Mouse (Mus musculus) hindbrain, embryonic 11.5 days (tissue): ENCODE measurements around the gene Arhgap4. TPM values are rescaled to one million over a fixed set of nuclear protein-coding genes. Genes with fewer than 3 reads are reported as not detected.
A peak's percentile ranks its signal among the peaks of the same experiment; 100 is the strongest.

Experiments
- ATAC-seq: fragments of 200-750 bp; cut with Nextera tagmentation; 2 replicates; pipeline ENCODE4 v1.8.0; 2017; ENCODE audit warnings: mild to moderate bottlenecking, moderate TSS enrichment, moderate library complexity; ENCODE audit not compliant: low FRiP score
- DNase-seq: peaks from one replicate; pipeline ENCODE4 v3.0.0-alpha.2; 2015; ENCODE audit warnings: low spot score
- H3K27ac ChIP-seq: fragments of 300-500 bp; sonication (generic); 2 replicates; pipeline ENCODE4 v1.5.1; 2014; ENCODE audit warnings: mild to moderate bottlenecking, low read depth, low read length
- H3K27me3 ChIP-seq: fragments of 300-500 bp; sonication (generic); 2 replicates; pipeline ENCODE4 v1.6.1; 2014; ENCODE audit warnings: mild to moderate bottlenecking, low read length, moderate library complexity, mixed read lengths; ENCODE audit not compliant: control insufficient read depth, insufficient read depth
- H3K36me3 ChIP-seq: fragments of 300-500 bp; sonication (generic); 2 replicates; pipeline ENCODE4 v1.6.1; 2014; ENCODE audit warnings: mild to moderate bottlenecking, low read length, moderate library complexity, mixed read lengths; ENCODE audit not compliant: control insufficient read depth, insufficient read depth
- H3K4me1 ChIP-seq: fragments of 300-500 bp; sonication (generic); replicated peaks from 2 replicates; pipeline ENCODE4 v1.6.1; 2014; ENCODE audit warnings: low read length, mixed read lengths; ENCODE audit not compliant: control insufficient read depth, insufficient read depth
- H3K4me2 ChIP-seq: fragments of 300-500 bp; sonication (generic); replicated peaks from 2 replicates; pipeline ENCODE4 v1.6.1; 2014; ENCODE audit warnings: mild to moderate bottlenecking, low read depth, low read length
- H3K4me3 ChIP-seq: fragments of 300-500 bp; sonication (generic); 2 replicates; pipeline ENCODE4 v1.5.1; 2014; ENCODE audit warnings: low read depth, low read length
- H3K9ac ChIP-seq: fragments of 300-500 bp; sonication (generic); 2 replicates; pipeline ENCODE4 v1.6.1; 2014; ENCODE audit warnings: low read depth, low read length
- H3K9me3 ChIP-seq: fragments of 300-500 bp; sonication (generic); 2 replicates; pipeline ENCODE4 v1.6.1; 2016; ENCODE audit warnings: low read length; ENCODE audit not compliant: control insufficient read depth
- WGBS: fragments of 180-500 bp; shearing (Covaris S2); extraction: QIAGEN DNeasy Blood & Tissue Kit; methylation state at CpG from one replicate; pipeline ENCODE4 v1.1.7; 2014; 5-methylcytosine and 5-hydroxymethylcytosine counted together
- polyA plus RNA-seq: library from polyadenylated mRNA; unstranded; fragments of >200 nt; fragmentation: Nextera tagmentation; extraction: Ambion mirVana; gene quantifications from 2 replicates; pipeline ENCODE4 v1.2.1, GENCODE M21; 2014

Arhgap4 gene
- polyA plus RNA-seq, 1 experiment from 2014 or later = 0.99 TPM

- H3K4me3 ChIP-seq = no peak overlapping the region
- no peaks in the 10 kb centered on the region for H3K27me3 ChIP-seq
- no peaks in the 10 kb centered on the region for H3K4me1 ChIP-seq
- peaks cover 12% of the 10 kb centered on the region for H3K36me3 ChIP-seq
- no peak overlapping the region for H3K4me2 ChIP-seq
- ATAC-seq (no peak), DNase-seq (no peak)
- no peak overlapping the region for H3K9ac ChIP-seq
- 97% methylated on average over 6 of the region's 6 CpGs for WGBS
- H3K9me3 ChIP-seq = no peaks in the 10 kb centered on the region
- H3K27ac ChIP-seq = no peak overlapping the region
These were observed 33.3 kb upstream of the Arhgap4 start for GRCm38 (mm10) chrX:73954988-73955387.

DNA sequence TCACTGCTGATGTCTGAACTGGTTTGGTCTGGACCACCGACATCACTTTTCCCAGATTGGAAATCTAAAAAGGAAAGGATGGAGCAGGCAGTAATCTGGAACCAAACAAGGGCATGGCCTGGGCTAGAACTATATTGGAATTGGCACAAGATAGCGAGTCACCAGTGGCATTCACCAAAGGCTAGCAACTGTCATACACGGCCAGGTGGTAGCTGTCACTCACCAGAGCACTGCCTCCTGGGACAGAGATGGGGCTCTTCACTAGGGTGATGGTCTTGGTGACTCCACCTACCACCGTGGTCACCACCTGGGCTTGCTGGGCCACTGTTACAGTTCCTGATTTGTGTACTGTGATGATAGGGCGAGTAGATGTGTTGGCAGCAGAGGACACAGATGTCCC is 30.9 kb upstream of the Arhgap4 start:
- 91% methylated on average over 5 of the region's 5 CpGs for WGBS
- Histone ChIP-seq H3K4me1 (no peaks in the 10 kb centered on the region), H3K9me3 (no peaks in the 10 kb centered on the region), H3K27ac (no peak overlapping the region), H3K27me3 (no peaks in the 10 kb centered on the region), H3K36me3 (peaks cover 15% of the 10 kb centered on the region), H3K9ac (no peak overlapping the region), H3K4me3 (no peak overlapping the region), H3K4me2 (no peak overlapping the region)
- ATAC-seq (no peak), DNase-seq (no peak)

- no peak for ATAC-seq
- DNase-seq = no peak
- Histone ChIP-seq H3K4me2 (no peak overlapping the region), H3K27me3 (no peaks in the 10 kb centered on the region), H3K27ac (no peak overlapping the region), H3K4me3 (no peak overlapping the region), H3K36me3 (peaks cover 15% of the 10 kb centered on the region), H3K4me1 (no peaks in the 10 kb centered on the region), H3K9ac (no peak overlapping the region), H3K9me3 (no peaks in the 10 kb centered on the region)
- WGBS = 90% methylated on average over 10 of the region's 10 CpGs
These were observed 27.7 kb upstream of the Arhgap4 start for GRCm38 (mm10) chrX:73949341-73949740.

- Histone ChIP-seq H3K9me3 (no peaks in the 10 kb centered on the region), H3K27ac (no peak overlapping the region), H3K36me3 (peaks cover 15% of the 10 kb centered on the region), H3K9ac (no peak overlapping the region), H3K4me3 (no peak overlapping the region), H3K27me3 (no peaks in the 10 kb centered on the region), H3K4me1 (no peaks in the 10 kb centered on the region), H3K4me2 (no peak overlapping the region)
- WGBS = 27% methylated on average over 4 of the region's 4 CpGs
- ATAC-seq (peak; percentile 63; the same call in 1 of the 2 replicates), DNase-seq (peak; percentile 69)
These were observed 27.0 kb upstream of the Arhgap4 start for GRCm38 (mm10) chrX:73948647-73949046.

DNA sequence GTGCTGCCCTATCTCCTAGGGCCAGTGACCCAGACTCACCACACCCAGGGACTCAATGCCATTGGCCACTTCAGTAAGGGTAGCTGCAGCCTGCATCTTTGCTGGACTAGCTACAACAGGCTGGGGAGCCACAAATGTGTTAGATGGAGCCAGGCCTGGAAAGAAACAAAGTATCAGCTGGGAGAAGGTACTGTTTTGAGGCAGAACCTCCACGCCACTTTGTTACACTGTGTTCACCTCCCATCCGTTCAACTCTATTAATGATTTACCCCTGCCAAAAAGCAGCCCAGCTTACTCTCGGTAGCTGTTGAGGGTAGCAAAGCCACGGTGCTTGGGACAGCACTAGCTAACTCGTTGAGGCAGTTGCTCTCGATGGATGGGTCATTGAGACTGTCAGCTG is 25.2 kb upstream of the Arhgap4 start:
- no peaks in the 10 kb centered on the region for H3K4me1 ChIP-seq
- 75% methylated on average over 6 of the region's 6 CpGs for WGBS
- no peak overlapping the region for H3K4me2 ChIP-seq
- DNase-seq = no peak
- H3K36me3 ChIP-seq = peaks cover 12% of the 10 kb centered on the region
- ATAC-seq = no peak
- H3K4me3 ChIP-seq = no peak overlapping the region
- H3K27ac ChIP-seq = no peak overlapping the region
- no peaks in the 10 kb centered on the region for H3K27me3 ChIP-seq
- no peak overlapping the region for H3K9ac ChIP-seq
- H3K9me3 ChIP-seq = no peaks in the 10 kb centered on the region

GRCm38 (mm10) chrX:73942294-73942693 is 20.6 kb upstream of the Arhgap4 start:
- H3K4me1 ChIP-seq = no peaks in the 10 kb centered on the region
- 0 out of 2 replicates have a peak, but pooled peaks cover 2% of the 10 kb centered on the region for H3K36me3 ChIP-seq
- no peaks in the 10 kb centered on the region for H3K27me3 ChIP-seq
- no peaks in the 10 kb centered on the region for H3K9me3 ChIP-seq
- H3K4me2 ChIP-seq = no peak overlapping the region
- DNase-seq = no peak
- no peak for ATAC-seq
- 92% methylated on average over 2 of the region's 2 CpGs for WGBS
- no peak overlapping the region for H3K9ac ChIP-seq
- H3K27ac ChIP-seq = no peak overlapping the region
- H3K4me3 ChIP-seq = no peak overlapping the region

GRCm38 (mm10) chrX:73941860-73942259 is 20.2 kb upstream of the Arhgap4 start:
- WGBS = 93% methylated on average over 2 of the region's 2 CpGs
- H3K4me2 ChIP-seq = no peak overlapping the region
- ATAC-seq (no peak), DNase-seq (no peak)
- no peaks in the 10 kb centered on the region for H3K27me3 ChIP-seq
- H3K9ac ChIP-seq = no peak overlapping the region
- H3K4me3 ChIP-seq = no peak overlapping the region
- H3K9me3 ChIP-seq = no peaks in the 10 kb centered on the region
- no peak overlapping the region for H3K27ac ChIP-seq
- 0 out of 2 replicates have a peak, but pooled peaks cover 2% of the 10 kb centered on the region for H3K36me3 ChIP-seq
- no peaks in the 10 kb centered on the region for H3K4me1 ChIP-seq

GRCm38 (mm10) chrX:73931871-73932270 is 10.2 kb upstream of the Arhgap4 start:
- H3K4me3 ChIP-seq = no peak overlapping the region
- WGBS = 88% methylated on average over 2 of the region's 2 CpGs
- no peak overlapping the region for H3K9ac ChIP-seq
- H3K4me1 ChIP-seq = no peaks in the 10 kb centered on the region
- no peak overlapping the region for H3K27ac ChIP-seq
- no peak for ATAC-seq
- H3K4me2 ChIP-seq = no peak overlapping the region
- no peak for DNase-seq
- no peaks in the 10 kb centered on the region for H3K36me3 ChIP-seq
- H3K9me3 ChIP-seq = no peaks in the 10 kb centered on the region
- H3K27me3 ChIP-seq = no peaks in the 10 kb centered on the region

DNA sequence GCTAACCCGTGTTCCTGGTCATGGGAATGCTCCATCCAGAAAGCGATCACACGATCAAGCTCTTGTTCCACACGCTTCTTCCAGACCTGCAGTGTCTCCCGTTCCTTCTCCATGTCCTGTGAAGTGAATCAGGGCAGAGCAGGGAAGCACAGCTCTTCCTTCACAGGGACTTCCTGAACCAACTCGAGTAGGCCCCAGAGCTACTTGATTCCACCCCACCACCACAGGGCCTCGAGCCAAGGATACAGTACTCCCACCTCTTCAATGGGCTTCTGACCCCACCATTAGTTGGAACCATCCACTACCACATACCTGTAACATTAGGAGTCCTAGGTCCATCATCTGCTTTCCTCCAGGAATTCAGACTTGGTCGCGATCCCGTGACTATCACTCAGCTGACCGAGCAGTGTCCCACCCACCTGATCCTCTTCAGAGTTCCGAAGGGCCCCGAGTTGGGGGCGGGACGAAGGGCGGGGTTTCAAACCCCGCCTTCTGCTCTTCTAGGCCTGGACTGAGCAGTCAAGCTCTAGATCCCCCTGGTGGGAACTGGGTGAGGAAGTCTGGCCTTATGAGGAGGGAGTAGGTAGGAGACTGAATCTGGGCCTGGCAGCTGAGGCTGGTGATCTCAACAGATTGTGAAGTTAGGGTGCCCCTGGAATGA is 8.9 kb upstream of the Arhgap4 start, which contains the start of gene Renbp:
TSS of gene Renbp (minus strand) at position 449 of the 661 bp plus-strand sequence.
- Histone ChIP-seq H3K9ac (no peak within 1 kb of the TSS), H3K4me1 (no peaks in the 10 kb centered on the region), H3K4me2 (no peak within 1 kb of the TSS), H3K9me3 (no peaks in the 10 kb centered on the region), H3K27me3 (no peaks in the 10 kb centered on the region), H3K27ac (no peak within 1 kb of the TSS), H3K36me3 (no peaks in the 10 kb centered on the region), H3K4me3 (no peak within 1 kb of the TSS)
- peak; percentile 53; the same call in 1 of the 2 replicates for ATAC-seq
- DNase-seq = peak; percentile 56
- 41% methylated on average over 17 of the region's 17 CpGs for WGBS
